Mouse (Mus musculus) forebrain, embryonic 11.5 days (tissue): ENCODE measurements around the gene Rps23. TPM values are rescaled to one million over a fixed set of nuclear protein-coding genes. Genes with fewer than 3 reads are reported as not detected.

ENCODE experiments used
- ATAC-seq: fragments of 200-750 bp; cut with Nextera tagmentation; replicated peaks from 2 replicates; pipeline ENCODE4 v1.8.0; 2017; ENCODE audit warnings: moderate TSS enrichment; ENCODE audit not compliant: low FRiP score
- DNase-seq: peaks from one replicate; pipeline ENCODE4 v3.0.0-alpha.2; 2017; ENCODE audit warnings: low spot score
- H3K27ac ChIP-seq: fragments of 300-500 bp; sonication (generic); 2 replicates; pipeline ENCODE4 v1.5.1; 2014; ENCODE audit warnings: low read depth, low read length
- H3K27me3 ChIP-seq: fragments of 300-500 bp; sonication (generic); 2 replicates; pipeline ENCODE4 v1.6.1; 2014; ENCODE audit warnings: mild to moderate bottlenecking, low read length, mixed read lengths; ENCODE audit not compliant: control insufficient read depth, insufficient read depth
- H3K36me3 ChIP-seq: fragments of 300-500 bp; sonication (generic); 2 replicates; pipeline ENCODE4 v1.6.1; 2014; ENCODE audit warnings: mild to moderate bottlenecking, low read length, moderate library complexity, mixed read lengths; ENCODE audit not compliant: control insufficient read depth, insufficient read depth
- H3K4me1 ChIP-seq: fragments of 300-500 bp; sonication (generic); replicated peaks from 2 replicates; pipeline ENCODE4 v1.6.1; 2014; ENCODE audit warnings: low read length, mixed read lengths; ENCODE audit not compliant: control insufficient read depth, insufficient read depth
- H3K4me2 ChIP-seq: fragments of 300-500 bp; sonication (generic); 2 replicates; pipeline ENCODE4 v1.6.1; 2014; ENCODE audit warnings: low read depth, mild to moderate bottlenecking, low read length, moderate library complexity, mixed read lengths; ENCODE audit not compliant: severe bottlenecking
- H3K4me3 ChIP-seq: fragments of 300-500 bp; sonication (generic); 2 replicates; pipeline ENCODE4 v1.5.1; 2014; ENCODE audit warnings: low read depth, low read length
- H3K9ac ChIP-seq: fragments of 300-500 bp; sonication (generic); 2 replicates; pipeline ENCODE4 v1.6.1; 2014; ENCODE audit warnings: low read length
- H3K9me3 ChIP-seq: fragments of 300-500 bp; sonication (generic); 2 replicates; pipeline ENCODE4 v1.6.1; 2016; ENCODE audit warnings: low read length, mixed read lengths; ENCODE audit not compliant: control insufficient read depth
- WGBS: fragments of 180-500 bp; shearing (Covaris S2); extraction: QIAGEN DNeasy Blood & Tissue Kit; methylation state at CpG from one replicate; pipeline ENCODE4 v1.1.7; 2014; 5-methylcytosine and 5-hydroxymethylcytosine counted together
- polyA plus RNA-seq: library from polyadenylated mRNA; unstranded; fragments of >200 nt; fragmentation: Nextera tagmentation; extraction: Ambion mirVana; gene quantifications from 2 replicates; pipeline ENCODE4 v1.2.1, GENCODE M21; 2014

Rps23 gene
- polyA plus RNA-seq, 1 experiment from 2014 or later = 225 TPM

GRCm38 (mm10) chr13:90973409-90973808 lies 50.7 kb downstream of the Rps23 start:
- no peaks in the 10 kb centered on the region for H3K4me1 ChIP-seq
- H3K9me3 ChIP-seq = no peaks in the 10 kb centered on the region
- 50% methylated on average over 7 of the region's 7 CpGs for WGBS
- H3K36me3 ChIP-seq = no peaks in the 10 kb centered on the region
- H3K27me3 ChIP-seq = no peaks in the 10 kb centered on the region
- no peak overlapping the region for H3K9ac ChIP-seq
- no peak overlapping the region for H3K27ac ChIP-seq
- H3K4me2 ChIP-seq = no peak overlapping the region
- no peak for ATAC-seq
- H3K4me3 ChIP-seq = no peak overlapping the region
- no peak for DNase-seq

Other genes starting within 250 kb of the Rps23 start
- gene Atp6ap1l, start 17.6 kb upstream of the Rps23 start, polyA plus RNA-seq = 0.45 and 1.3 TPM in 2 replicates